Mouse (Mus musculus): ENCODE measurements around the gene Cdc42ep4.

The Cdc42ep4 gene

GRCm38 (mm10) chr11:113777878-113778464 is 26.3 kb upstream of the Cdc42ep4 start:
- no peak for DNase-seq (ENCODE audit: low read depth, low spot score)

GRCm38 (mm10) chr11:113776851-113777511 is 25.3 kb upstream of the Cdc42ep4 start:
- DNase-seq (ENCODE audit: low read depth, low spot score): no peak

- DNase-seq (ENCODE audit: low read depth, low spot score): no peak
These were observed 23.1 kb upstream of the Cdc42ep4 start for GRCm38 (mm10) chr11:113774773-113775172.

DNA sequence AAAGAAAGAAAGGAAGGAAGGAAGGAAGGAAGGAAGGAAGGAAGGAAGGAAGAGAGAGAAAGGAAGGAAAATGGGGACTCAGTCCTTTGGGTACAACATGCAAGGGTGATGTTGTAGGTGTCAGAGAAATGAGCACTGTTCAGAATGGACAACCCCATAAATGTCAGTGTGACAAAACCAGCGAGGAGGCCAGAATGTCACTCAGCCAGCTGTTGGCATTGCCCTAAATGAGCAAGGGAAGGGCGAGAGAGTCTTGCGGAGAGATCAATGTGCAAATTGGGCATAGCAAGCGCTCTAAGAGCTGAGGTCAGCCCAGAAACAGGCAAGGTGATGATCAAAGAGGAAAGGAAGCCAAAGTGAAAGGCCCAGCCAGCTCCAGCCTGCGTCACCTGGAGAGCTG is 21.5 kb upstream of the Cdc42ep4 start:
- DNase-seq (ENCODE audit: low read depth, low spot score): no peak

- DNase-seq (ENCODE audit: low read depth, low spot score): no peak
These were observed 19.5 kb upstream of the Cdc42ep4 start for GRCm38 (mm10) chr11:113771187-113771586.

GRCm38 (mm10) chr11:113768356-113768755 is 16.7 kb upstream of the Cdc42ep4 start:
- no peak for DNase-seq (ENCODE audit: low read depth, low spot score)

DNA sequence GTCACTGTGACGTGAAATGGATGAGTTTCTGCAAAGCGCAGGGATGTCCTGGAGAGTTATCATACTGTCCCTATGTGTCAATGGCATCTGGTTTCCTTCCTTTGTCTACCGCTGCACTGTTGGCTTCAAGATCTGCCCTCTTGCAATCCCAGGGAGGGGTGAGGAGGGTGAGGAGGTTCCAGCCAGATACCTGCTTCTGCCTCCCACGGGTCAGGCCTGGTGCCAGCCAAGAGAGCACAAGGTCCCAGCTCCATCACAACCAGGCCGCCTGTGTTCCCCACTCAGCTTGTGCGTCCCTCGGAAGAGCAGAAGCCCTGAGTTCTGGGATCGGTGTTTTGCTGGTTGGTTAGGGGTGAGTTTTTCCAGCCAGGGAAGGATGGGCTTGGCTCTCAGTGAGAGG is 15.6 kb upstream of the Cdc42ep4 start:
- no peak for DNase-seq (ENCODE audit: low read depth, low spot score)

DNA sequence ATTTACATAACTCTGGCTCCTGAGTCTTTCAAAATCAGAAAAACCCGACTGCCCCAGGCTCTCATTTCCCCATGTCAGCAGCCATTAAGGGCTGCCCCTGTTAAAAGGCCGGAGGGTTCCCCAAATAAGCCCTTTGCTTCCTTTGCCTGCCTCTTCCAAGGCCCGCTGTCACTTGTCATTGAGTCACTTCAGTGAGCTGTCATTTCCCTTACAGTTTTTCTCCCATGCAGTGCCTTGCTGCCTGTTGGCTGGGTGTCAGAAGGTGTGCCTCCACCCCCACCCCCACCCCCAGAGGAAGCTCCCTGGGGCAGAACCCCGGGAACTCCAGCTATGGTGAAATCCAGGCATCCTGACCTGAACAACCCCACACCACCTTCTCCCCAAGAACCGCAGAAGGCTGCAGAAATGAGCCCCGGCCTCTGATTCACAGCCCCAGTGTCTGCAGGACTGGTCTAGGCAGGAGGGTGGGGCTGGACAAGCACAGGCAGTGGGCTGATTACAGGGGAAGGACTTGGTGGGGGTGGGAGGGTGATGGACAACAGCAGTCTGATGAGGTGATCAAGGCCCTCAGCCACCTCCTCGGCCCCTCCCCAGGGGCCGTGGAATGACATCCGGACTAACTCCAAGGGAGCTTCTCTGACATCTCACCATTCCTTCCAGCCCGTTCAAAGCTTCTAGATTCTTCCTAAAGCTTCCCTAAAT is 14.8 kb upstream of the Cdc42ep4 start:
- DNase-seq (ENCODE audit: low read depth, low spot score): no peak

DNA sequence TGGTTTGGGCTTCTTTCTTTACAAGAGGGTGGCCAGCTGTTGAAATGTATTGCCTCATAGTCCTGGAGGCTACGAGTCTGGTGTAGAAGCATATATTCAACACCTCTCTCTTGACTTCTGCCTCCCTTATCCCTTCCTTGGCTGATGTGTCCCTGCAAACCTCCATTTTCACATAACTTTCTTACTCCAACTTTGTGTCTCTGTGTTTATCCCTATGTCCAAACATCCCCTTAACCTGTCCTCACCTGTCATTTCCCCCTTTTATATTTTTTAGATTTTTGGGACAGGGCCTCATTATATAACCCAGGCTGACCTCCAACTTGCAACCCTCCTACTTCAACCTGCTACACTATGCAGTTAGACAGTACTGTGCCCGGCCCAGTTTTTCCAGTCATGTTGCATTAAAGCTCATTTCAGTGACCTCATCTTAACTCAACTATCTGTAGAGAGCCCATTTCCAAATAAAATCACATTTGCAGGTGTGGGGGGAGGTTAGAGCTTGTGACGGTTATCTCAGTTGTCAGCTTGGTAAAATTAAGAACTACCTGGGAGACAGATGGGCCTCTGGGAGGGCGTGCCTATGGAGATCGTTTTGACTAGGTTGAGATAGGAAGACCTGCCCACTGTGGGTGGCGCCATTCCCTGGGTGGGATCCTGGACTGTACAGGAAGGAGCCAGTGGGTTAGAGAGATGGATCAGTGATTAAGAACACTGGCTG is 12.6 kb upstream of the Cdc42ep4 start:
- DNase-seq (ENCODE audit: low read depth, low spot score): no peak

DNA sequence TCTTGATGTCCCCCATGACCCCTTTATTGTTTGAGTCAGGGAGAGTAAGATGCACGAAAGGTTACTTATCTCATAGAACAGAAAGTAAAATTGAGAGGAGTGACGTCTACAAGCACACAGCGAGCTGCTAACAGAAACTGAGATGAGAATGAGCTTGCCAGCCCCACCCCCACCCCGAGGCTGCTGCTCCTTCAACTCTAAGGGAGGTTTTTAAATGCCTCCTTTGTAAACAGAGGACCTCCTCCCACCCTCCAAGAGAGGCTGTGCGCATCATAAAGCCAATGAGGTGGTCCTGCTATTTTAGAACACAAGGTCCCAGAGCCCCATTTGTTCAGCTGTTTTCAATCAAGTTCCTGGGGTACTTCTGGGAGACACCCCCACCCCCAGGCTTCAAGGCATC is 11.8 kb upstream of the Cdc42ep4 start:
- no peak for DNase-seq (ENCODE audit: low read depth, low spot score)

GRCm38 (mm10) chr11:113762136-113762797 is 10.6 kb upstream of the Cdc42ep4 start:
- DNase-seq (ENCODE audit: low read depth, low spot score): no peak

DNA sequence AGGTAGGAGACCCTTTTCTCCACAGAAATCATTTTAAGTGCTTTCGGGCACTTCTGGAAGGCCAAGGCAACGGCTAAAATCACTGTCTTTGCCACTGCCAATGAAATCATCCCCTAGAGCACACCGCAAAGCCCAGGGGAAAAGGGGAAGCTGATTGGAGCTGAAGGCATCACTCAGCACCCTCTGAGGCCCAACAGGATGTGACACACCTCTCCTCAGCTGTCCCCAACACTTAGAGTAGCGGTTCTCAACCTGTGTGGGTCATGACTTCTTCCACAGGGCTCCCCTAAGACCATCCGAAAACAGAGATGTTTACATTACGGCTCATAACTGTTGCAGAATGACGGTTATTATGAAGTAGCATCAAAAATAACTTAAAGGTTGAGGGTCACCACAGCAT is 10.0 kb upstream of the Cdc42ep4 start:
- no peak for DNase-seq (ENCODE audit: low read depth, low spot score)

GRCm38 (mm10) chr11:113760476-113760875 is 8.8 kb upstream of the Cdc42ep4 start:
- no peak for DNase-seq (ENCODE audit: low read depth, low spot score)

GRCm38 (mm10) chr11:113758851-113759250 is 7.2 kb upstream of the Cdc42ep4 start:
- DNase-seq (ENCODE audit: low read depth, low spot score): no peak

- DNase-seq (ENCODE audit: low read depth, low spot score): no peak
These were observed 4.9 kb upstream of the Cdc42ep4 start for GRCm38 (mm10) chr11:113756578-113756977.

- DNase-seq (ENCODE audit: low read depth, low spot score): no peak
These were observed 4.2 kb upstream of the Cdc42ep4 start for GRCm38 (mm10) chr11:113755878-113756277.

GRCm38 (mm10) chr11:113754845-113755244 is 3.2 kb upstream of the Cdc42ep4 start:
- DNase-seq (ENCODE audit: low read depth, low spot score): no peak

DNA sequence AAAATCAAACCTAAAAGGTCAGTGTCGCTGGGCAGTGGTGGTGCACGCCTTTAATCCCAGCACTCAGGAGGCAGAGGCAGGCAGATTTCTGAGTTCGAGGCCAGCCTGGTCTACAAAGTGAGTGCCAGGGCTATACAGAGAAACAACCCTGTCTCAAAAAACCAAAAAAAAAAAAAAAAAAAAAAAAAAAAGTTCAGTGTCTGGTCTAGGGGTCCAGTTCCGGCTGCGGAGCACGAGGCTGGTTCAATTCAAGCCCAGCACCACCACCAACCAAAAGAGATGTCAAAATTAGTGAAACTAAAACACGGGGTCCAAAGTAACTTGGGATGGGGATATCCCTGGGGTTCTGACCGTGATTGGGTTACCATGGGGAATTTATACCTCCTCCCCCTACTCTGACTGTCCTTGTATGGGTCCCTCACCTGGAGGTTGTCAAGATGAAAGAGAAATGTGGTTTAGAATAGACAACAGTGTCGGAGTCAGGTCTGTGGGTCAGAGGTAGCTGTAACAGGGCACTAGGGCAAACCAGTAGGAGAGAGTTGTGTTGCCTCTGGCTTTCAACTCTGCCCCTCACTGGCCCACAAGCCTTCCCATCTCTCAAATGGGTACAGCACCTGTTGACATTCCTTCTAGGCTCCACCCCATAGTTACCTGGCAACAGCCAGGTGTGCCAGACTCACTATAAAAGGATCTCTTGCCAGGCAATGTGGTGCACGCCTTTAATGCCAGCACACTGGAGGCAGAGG is 1.2 kb upstream of the Cdc42ep4 start:
- DNase-seq (ENCODE audit: low read depth, low spot score): no peak

- DNase-seq (ENCODE audit: low read depth, low spot score): no peak
These were observed 529 bp upstream of the Cdc42ep4 start for GRCm38 (mm10) chr11:113752158-113752661.

- peak; percentile 67 for DNase-seq (ENCODE audit: low read depth, low spot score)
These were observed 854 bp downstream of the Cdc42ep4 start for GRCm38 (mm10) chr11:113750571-113751483.
